Mouse (Mus musculus) brain, embryonic 14.5 days (tissue): Measurements from ENCODE around the gene Mup9. TPM values are rescaled to one million over a fixed set of nuclear protein-coding genes. Genes with fewer than 3 reads are reported as not detected.
"Not testable (repeated sequence)": the region's sequence is repeated elsewhere in the genome, so short reads cannot be mapped to it uniquely, and the experiment has no call there.

Experiments used
- DNase-seq: peaks from one replicate; pipeline ENCODE4 v3.0.0-alpha.2; 2011; ENCODE audit warnings: low read depth
- polyA plus RNA-seq: library from polyadenylated mRNA; depleted of rRNA; stranded (reverse); fragments of >200 nt; gene quantifications from 2 replicates; pipeline ENCODE4 v1.2.3, GENCODE M21; 2012; rRNA removed

Mup9 gene
- not detected in 2 replicates for polyA plus RNA-seq

- not testable (repeated sequence) for DNase-seq
Measured at GRCm38 (mm10) chr4:60421852-60422251, at the start of gene Mup9. Gene Mup9 (minus strand): TSS chr4:60421952.

Other genes with a start within 250 kb of the Mup9 start
- not detected in 2 replicates for gene Mup8, start 199.4 kb downstream of the Mup9 start, polyA plus RNA-seq
- gene Mup1, start 80.0 kb upstream of the Mup9 start, polyA plus RNA-seq: not detected in 2 replicates
- not detected in 2 replicates for gene Mup10, start 160.2 kb upstream of the Mup9 start, polyA plus RNA-seq
- 0.28 TPM in 1 of 2 replicates, not detected in the other for gene Mup11, start 240.5 kb upstream of the Mup9 start, polyA plus RNA-seq